Mouse (Mus musculus) gonadal fat pad, adult 2 months (tissue): ENCODE results near the gene Gm10100. TPM values are rescaled to one million over a fixed set of nuclear protein-coding genes. Genes with fewer than 3 reads are reported as not detected.
"Not testable (repeated sequence)": the region's sequence is repeated elsewhere in the genome, so short reads cannot be mapped to it uniquely, and the experiment has no call there.

ENCODE experiments used
- DNase-seq: peaks from one replicate; pipeline ENCODE4 v3.0.0-alpha.2; 2012; ENCODE audit warnings: low read depth
- polyA plus RNA-seq: library from polyadenylated mRNA; depleted of rRNA; stranded (reverse); fragments of >200 nt; gene quantifications from 2 replicates; pipeline ENCODE4 v1.2.3, GENCODE M21; 2012; rRNA removed

The Gm10100 gene
- not detected in 2 replicates for polyA plus RNA-seq

DNA sequence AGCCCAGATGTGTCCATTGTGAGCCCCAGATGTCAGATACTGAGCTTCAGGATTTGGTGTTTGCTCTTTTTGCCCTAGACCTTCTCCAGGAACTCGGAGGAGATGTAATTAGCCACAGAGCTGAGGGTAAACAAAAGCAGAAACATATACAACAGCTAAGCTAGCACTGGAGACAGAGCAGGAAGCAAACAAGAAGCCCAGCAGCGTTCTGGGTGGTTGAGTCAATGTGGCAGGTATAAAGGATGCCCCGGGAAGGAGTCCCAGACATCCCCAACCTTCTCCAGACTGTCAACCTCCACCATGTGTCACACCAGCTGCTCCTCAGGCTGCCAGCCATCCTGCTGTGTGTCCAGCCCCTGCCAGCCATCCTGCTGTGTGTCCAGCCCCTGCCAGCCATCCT, at the start of gene Gm10100:
Gm10100 (plus strand) TSS at position 301 of the 400 bp plus-strand sequence.
- DNase-seq: no peak

DNA sequence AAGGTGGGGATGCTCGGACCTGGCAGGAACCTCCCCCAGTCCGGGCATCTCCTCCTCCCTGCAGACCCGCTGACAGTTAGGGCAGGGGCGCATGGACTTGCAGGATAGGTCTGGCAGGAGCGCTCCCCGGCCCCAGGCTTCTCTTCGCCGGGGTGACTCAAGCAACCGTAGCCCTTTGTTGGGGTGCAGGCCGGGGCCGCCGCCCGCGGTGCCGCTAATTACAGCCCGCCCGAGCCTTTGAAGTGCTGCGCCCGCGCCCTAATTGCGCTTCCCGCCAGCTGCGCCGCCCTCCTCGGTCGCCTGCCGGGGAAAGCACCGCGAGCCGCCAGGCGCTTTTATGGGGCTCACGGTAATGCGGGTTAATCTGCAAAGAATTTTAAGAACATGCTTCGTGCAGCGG, 48.7 kb upstream of the Gm10100 start:
- DNase-seq: no peak

DNA sequence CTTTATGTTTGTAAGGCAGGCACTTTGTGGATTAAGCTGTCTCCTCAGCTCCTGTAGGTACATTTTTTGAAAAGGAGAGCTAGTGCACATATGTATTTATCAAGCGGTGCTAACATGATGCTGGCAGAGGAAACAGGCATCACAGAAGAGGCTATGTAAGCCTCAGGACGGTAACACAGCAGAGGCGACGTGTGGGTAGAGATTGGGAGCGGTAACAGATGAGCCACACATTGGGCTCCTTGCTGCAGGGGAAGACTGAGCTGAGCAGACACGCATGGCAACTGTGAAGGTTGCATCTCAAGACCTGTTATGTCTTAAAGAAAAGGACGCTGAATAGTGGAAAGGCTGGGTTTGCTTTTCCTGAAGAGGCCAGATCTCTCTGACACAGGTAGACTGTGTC, 43.3 kb upstream of the Gm10100 start:
- no peak for DNase-seq

DNA sequence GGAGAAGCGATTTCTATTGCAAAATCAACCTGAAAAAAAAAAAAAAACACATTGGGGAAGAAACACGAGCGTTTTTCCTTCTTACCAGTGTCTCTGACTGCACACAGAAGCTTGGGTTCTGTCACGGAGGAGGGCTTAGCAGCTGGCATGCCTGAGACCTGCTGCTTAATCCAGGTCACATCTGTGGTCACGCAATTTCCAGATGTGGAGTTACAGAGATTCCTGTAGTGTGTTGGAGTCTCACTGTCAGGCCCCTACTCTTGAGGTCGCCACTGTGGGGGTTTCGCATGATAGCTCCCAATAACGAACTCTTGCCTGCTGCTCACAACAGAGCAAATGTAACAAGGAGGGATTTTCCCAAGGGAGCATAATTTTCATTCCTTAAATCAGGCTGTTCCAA, 42.1 kb upstream of the Gm10100 start:
- no peak for DNase-seq

DNA sequence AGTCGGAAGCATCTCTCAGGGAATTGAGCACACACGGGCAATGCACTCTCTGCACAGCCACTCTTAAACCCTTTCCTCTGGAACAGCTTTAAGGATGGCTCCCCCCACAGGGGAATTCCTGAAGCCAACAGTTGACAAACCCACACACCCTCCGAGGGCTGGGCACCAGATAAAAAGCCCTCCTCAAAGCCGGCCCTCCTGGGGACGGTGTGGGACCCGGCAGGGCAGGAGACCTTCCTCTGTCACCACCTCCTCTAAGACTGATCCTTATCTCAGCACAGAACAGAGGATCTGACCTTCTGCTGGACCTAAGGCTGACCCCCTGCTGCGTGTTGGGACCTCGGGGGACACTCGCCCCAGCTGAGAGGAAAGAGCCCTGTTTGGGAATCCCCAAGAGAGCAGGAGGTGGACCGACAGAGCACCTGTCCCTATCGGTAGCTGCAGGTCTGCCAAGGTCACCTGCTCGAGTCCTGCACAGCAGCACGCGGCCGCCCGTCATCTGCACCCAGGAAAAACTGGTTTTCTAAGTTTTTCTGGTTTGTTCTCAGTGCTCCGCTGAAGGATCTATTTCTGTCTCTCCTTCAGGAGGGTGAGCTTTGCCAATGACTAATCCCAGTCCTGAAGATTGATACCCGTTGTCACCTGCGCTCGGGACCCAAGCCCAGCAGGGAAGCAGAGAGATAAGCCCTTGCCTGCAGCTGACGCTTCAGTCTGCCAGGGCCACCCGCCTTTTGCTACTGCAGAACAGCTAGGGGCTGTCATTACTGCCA, 40.2 kb upstream of the Gm10100 start, which contains the start of gene Tspear:
Tspear (plus strand) TSS at position 675 of the 770 bp plus-strand sequence.
- peak; percentile 45 for DNase-seq

DNA sequence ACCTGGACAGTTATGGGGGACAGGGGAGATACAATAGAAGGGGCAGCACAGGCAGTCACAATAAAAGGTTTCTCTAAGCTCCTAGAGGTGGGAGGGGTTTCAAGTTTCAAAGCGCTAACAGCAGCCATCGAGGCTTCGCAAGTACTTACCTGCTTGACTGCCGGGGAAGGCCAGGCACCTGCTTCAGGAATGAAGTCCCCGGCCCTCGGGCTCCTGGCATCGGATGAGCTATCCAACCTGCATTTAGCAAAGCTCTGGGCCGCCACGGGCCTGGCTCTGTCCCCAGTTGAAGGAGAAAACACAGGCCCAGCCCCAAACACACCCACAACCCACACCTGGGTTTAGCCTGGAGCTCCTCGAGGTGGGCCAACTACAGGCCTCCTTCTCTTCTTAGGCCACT, 39.3 kb upstream of the Gm10100 start:
- DNase-seq: peak; percentile 49

DNA sequence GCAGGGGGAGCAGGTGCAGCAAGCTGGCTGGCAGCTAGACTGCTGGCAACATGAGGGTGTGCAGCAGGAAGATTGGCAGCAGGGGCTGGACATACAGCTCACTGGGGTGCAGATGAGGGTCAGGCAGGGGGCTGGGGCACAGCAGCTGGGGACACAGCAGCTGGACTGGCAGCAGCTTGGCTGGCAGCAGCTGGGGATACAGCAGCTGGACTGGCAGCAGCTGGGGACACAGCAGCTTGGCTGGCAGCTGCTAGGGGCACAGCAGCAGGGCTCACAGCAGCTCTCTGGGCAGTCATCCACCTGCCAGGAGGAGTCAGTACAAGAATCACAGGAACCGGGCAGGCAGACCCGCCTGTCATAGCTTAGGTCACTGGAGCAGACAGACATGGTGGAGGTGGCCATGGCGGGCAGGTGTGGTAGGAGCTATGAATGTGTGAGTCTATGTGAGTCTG, 35.9 kb upstream of the Gm10100 start, which contains the start of gene Gm19402:
Gm19402 (minus strand) TSS at position 402 of the 452 bp plus-strand sequence.
- not testable (repeated sequence) for DNase-seq

DNA sequence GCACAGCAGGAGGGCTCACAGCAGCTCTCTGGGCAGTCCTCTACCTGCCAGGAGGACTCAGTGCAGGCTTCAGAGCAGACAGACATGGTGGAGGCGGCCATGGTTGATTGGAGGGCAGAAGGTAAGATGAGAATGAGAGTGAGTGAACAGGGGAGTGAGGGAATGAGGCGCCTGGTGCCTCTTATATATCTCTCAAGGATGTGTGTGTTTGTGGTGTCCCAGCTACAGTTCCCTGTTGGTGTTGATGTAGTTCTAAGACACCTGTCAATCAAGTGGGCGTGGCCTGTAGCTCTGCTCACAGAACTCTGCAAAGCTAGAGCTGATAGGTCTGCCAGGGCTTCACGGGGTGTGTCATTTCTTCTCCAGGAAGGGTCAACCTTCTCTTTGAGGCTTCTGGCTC, 29.2 kb upstream of the Gm10100 start, which contains the start of gene Gm9508:
Gm9508 (minus strand) TSS at position 101 of the 400 bp plus-strand sequence.
- DNase-seq: no peak

DNA sequence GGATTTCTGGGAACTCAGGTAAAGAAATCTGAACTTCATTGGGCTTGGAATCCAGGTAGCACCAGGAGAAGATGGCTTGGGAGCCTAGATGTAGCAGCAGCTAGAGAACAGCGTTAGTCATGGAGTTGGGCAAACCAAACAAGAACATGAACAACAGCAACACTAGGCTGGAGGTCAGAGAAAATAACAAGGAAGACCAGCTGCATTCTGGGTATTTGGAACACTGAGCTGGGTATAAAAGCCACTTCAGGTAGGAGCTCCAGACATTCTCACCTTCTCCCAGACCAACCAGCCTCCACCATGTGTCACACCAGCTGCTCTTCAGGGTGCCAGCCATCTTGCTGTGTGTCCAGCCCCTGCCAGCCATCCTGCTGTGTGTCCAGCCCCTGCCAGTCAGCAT, 20.0 kb upstream of the Gm10100 start, which contains the start of gene Gm10272:
Gm10272 (plus strand) TSS at position 301 of the 400 bp plus-strand sequence.
- DNase-seq: no peak

DNA sequence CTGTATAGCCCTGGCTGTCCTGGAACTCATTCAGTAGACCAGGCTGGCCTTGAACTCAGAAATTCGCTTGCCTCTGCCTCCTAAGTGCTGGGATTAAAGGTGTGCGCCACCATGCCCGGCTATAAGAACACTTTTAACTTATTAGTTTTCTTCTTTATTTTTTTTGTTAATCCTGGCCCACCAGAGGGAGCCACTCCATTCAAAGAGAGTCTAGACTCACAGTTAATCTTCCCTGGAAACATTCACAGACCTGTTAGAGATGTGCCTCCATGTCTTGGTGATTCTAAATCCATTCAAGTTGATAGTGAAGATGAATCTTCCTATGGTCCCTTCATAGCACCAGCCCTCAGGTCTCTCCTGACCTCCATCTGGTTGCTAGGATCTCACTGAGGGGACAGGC, 16.5 kb upstream of the Gm10100 start:
- DNase-seq: no peak

DNA sequence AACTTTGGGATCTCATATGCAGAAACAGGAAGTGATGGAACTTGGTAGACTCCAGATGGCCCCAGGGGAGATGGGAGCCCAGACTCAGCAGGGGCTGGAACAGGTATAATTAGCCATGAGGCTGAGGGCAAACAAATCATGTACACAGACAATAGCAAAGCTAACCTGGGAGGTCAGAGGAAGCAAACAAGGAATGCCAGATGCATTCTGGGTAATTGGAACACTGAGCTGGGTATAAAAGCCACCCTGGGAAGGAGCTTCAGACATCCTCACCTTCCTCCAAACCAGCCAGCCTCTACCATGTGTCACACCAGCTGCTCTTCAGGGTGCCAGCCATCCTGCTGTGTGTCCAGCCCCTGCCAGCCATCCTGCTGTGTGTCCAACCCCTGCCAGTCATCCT, 15.1 kb upstream of the Gm10100 start, which contains the start of gene Gm10024:
Gm10024 (plus strand) TSS at position 301 of the 400 bp plus-strand sequence.
- DNase-seq: not testable (repeated sequence)

DNA sequence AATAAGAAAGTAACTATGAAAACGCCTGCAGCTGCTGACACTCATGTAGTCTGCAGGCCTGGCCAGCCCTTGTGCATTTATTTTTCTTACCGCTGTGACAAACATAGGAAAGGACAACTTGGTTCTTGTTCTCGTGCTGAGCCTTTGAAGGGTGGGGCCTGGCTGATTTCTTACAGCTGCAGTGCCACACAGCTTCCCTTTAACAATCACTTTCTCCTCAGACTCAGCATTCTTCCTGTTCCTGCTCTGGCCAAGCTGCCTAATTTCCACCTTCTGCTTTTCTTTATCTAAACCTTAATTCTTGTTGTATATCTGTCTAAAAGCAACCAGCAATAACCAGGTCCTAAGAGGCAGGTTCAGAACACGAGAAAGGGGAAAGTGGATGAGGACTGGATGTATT, 12.6 kb upstream of the Gm10100 start:
- no peak for DNase-seq

DNA sequence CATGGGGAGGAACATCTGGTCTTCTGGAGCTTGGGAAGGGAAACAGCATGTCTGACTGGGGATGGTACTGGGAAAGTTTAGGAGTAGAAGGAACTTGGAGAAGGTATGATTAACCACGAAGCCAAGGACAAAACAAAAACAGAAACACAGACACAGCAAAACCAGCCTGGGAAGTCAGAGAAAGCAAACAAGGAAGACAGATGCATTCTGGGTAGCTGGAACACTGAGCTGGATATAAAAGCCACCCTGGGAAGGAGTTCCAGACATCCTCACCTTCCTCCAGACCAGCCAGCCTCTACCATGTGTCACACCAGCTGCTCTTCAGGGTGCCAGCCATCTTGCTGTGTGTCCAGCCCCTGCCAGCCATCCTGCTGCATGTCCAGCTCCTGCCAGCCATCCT, 10.8 kb upstream of the Gm10100 start, which contains the start of gene Gm10142:
Gm10142 (plus strand) TSS at position 301 of the 400 bp plus-strand sequence.
- DNase-seq: no peak

DNA sequence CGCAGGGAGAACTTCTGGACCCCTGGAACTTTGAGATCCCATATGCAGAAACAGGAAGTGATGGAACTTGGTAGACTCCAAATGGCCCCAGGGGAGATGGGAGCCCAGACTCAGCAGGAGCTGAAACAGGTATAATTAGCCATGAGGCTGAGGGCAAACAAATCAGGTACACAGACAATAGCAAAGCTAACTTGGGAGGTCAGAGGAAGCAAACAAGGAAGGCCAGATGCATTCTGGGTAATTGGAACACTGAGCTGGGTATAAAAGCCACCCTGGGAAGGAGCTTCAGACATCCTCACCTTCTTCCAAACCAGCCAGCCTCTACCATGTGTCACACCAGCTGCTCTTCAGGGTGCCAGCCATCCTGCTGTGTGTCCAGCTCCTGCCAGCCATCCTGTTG, 6.0 kb upstream of the Gm10100 start, which contains the start of gene Krtap12-1:
Krtap12-1 (plus strand) TSS at position 301 of the 400 bp plus-strand sequence.
- DNase-seq: not testable (repeated sequence)

DNA sequence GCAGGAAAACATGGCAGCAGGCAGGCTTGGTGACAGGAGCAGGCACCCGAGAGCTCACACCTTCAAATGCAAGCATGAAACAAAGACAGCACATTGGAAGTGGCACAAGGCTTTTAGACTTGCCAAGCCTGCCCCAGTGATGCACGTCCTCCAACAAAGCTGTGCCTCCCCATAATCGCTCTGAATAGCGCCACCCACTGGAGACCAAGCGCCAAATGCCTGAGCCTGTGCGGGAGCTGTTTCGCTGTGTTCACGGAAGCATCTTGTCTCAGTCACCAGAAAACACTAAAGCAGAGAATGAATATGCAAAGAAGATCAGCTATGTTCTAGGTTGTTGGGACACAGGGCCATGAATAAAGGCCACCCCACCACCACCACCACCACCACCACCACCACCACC, 1.4 kb upstream of the Gm10100 start:
- DNase-seq: no peak

DNA sequence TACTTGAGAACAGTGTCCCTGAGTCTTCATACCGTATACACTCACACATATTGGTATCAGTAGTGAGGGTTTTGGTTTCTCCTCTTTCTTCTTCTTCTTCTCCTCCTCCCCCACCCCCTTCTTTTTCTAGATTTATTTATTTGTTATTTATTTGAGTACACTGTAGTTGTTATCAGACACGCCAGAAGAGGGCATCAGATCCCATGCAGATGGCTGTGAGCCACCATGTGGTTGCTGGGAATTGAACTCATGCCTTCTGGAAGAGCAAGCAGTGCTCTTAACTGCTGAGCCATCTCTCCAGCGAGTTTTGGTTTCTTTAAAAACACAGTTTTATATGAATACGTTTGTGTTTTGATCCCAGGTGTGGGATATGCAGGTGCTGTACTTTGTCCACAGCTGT, 2.0 kb downstream of the Gm10100 start:
- no peak for DNase-seq

DNA sequence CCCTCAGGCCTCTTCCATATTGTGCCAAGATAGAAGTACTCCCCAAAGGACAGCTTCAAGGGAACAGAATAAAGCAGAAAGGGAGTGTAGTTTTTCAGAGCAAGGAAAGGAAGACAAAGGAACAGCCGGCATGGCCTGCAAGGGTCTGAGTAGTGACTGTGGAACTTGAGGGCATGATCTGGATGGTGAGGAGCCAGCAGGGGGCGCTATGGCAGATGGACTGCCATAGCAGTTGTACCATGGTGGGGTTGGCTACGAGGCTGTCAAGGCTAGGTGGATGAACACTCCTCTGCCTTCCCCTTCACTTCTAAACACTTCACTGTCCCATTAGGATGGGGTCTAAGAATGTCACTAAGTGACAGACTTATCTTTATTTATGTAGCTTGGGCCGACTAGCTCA, 3.0 kb downstream of the Gm10100 start:
- no peak for DNase-seq

DNA sequence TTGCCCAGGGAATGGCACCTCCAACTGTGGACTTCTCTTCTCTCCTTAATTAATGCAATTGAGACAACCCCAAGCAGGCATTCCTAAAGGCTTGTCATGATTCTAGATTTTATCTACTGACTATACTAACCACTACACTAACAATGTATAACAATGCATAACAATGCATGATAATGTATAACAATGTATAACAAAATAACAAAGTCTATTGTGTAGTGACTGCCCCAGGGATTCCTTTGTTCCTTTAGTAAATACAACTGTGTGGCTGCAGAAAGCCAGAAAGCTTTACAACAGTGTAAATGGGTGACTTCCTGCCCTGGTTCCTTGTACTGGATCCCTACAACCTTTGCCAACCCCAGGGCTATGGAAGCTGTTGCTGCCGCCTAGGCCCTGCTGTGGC, 9.6 kb downstream of the Gm10100 start:
- no peak for DNase-seq

DNA sequence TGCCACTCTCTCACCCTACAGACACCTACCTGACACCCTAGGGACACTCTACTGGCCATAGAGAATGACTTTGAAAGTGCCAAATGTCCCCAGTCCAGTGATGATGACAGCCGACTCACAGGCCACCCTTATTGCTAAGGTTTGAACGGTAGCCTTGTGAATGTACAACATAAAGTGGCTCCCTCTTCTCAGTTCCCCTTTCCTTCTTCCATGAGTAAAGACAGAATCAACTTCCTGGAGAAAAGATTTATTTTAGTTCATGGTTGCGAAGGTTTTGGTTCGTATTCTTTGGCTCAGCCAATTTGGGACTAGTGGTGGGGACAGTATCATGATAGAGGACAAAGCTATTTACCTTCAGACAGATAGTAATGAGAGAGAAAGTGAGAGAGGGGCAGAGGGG, 12.6 kb downstream of the Gm10100 start:
- no peak for DNase-seq

DNA sequence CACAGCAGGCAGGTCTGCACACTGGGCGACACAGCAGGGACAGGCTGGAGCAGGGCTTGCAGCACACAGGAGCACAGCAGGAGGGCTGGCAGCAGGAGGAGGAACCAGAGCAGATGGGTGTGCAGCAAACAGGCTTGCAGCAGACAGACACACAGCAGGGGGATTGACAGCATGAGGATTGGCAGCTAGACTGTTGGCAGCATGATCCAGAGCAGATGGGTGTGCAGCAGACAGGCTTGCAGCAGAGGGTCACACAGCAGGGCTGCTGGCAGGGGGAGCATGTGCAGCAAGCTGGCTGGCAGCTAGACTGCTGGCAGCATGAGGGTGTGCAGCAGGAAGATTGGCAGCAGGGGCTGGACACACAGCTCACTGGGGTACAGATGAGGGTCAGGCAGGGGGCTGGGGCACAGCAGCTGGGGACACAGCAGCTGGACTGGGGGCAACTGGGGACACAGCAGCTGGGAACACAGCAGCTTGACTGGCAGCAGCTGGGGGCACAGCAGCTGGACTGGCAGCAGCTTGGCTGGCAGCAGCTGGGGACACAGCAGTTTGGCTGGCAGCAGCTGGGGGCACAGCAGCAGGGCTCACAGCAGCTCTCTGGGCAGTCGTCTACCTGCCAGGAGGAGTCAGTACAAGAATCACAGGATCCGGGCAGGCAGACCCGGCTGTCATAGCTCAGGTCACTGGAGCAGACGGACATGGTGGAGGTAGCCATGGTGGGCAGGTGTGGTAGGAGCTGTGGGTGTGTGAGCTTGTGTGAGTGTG, 15.8 kb downstream of the Gm10100 start, which contains the start of gene Gm18596:
Gm18596 (minus strand) TSS at position 715 of the 765 bp plus-strand sequence.
- not testable (repeated sequence) for DNase-seq

DNA sequence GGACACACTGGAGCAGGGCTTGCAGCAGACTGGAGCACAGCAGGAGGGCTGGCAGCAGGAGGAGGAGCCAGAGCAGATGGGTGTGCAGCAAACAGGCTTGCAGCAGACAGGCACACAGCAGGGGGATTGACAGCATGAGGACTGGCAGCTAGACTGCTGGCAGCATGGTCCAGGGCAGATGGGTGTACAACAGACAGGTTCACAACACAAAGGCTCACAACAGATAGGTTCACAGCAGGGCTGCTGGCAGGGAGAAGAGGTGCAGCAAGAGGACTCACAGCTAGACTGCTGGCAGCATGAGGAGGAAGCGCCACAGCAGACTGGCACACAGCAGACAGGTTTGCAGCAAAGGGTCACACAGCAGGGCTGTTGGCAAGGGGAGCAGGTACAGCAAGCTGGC, 24.4 kb downstream of the Gm10100 start:
- DNase-seq: not testable (repeated sequence)

DNA sequence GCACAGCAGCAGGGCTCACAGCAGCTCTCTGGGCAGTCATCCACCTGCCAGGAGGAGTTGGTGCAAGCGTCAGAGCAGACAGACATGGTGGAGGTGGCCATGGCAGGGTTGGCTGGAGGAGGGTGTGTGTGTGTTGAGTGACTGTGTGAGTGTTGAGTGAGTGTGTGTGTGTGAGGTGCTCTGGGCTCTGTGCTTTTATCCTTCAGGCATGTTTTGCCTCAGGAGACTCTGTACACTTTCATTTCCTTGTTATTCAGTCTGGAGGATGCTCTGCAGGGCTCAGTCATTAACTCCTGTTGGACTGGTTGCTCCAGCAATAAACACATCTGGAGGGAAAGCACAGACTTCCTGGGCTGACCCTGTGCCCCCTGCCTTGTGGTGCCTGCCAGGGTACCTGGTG, 25.0 kb downstream of the Gm10100 start, which contains the start of gene Gm9736:
Gm9736 (minus strand) TSS at position 101 of the 400 bp plus-strand sequence.
- not testable (repeated sequence) for DNase-seq
